Mouse (Mus musculus): ENCODE measurements around the gene Micall1.

Micall1 gene

DNA sequence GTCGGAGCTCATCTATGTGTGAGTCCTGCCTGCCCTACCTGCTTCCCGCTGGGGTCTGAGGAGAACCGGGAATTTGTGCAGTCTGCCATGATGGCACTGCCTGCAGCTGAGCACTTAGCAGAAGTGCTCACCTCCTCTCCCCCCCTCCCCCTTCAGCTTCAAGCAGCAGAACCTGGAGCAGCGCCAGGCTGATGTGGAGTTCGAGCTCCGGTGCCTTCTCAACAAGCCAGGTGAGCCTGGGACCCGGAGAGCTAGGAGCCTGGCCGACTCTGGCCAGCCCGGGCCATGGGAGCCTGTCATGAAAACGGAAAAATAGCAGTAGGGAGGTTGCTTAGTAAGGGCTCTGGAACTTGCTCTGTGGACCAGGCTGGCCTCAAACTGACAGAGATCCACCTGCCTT, 22.1 kb downstream of the Micall1 start:
- in situ Hi-C loops (cut with MboI, MseI), result no loop called here

DNA sequence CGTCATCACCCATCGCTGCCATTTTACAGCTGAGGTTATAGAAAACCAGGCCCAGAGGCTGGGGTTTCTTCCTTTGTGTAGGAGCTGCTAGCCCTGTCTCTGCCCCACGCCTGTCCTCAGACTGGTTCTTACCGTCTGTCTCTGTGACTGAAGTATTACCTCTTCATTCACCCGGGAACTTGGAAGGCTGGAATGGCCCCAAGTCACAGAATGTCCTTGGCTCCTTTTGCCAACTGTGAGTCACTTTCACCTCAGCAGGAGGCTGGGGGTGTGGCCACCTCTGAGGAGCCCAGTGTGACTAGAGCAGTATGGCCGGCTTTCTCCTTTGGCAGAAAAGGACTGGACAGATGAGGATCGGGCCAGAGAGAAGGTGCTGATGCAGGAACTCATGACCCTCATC, 22.7 kb downstream of the Micall1 start:
- in situ Hi-C loops (cut with MboI, MseI), result no loop called here

DNA sequence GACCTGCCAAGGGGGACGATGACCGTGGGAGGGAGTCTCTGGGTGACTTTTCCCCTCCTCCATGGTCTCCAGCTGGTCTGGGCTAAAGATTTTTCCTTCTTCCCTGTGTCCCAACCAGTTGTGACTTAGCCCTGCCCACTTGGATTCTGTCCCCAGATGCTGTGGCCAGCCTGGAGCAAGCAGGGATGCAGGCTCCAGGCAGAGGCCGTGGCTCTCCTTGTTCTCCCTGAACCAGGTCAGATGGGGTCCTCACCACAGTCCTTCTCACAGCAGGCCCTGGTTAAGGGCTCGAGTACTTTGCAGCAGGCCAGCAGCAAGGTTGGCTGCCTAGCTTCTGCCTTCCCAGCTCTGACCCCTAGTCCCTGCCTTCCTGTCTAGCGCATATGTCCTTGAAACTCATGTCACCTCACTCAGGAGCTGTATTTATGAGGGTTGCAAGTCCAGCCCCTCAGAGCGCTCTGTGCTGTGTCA, 24.5 kb downstream of the Micall1 start:
- in situ Hi-C loops (cut with MboI, MseI), result no loop called here

DNA sequence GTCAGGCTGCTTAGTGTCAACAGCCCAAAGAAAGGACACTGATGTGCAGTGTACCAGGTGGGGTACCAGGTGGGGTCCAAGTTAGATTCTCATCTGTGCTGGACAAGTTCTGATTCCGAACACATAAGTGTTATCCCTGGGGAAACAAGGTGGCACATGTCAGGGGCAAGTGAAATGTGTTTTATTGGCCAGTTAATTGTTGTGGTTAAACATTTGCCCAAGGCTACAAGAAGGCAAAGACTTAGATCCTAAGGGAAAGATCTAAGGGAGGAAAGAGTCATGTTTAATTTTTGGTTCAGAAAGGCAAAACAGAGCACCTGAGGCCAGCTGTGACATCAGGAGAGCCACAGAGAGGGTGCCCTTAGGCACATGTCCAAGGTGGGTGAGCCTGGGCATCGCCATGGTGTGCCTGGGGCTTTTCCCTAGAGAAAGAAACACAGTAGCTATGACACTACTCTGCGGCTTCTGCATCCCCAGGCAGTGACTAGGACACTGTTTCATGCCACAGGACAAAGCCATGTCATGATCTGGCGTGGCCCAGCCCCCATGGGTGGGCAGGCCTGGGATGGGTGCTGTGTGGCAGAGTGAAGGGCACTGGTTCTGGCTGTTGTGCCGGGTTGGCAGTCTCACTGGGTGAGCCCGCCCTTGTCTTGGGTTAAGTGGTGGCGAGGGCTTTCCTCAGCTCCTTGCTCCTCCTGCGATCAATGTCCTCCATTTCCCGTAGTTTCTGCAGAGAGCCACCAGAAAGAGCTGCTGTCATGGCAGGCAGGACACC, 26.0 kb downstream of the Micall1 start:
- in situ Hi-C loops (cut with MboI, MseI), result no loop called here

DNA sequence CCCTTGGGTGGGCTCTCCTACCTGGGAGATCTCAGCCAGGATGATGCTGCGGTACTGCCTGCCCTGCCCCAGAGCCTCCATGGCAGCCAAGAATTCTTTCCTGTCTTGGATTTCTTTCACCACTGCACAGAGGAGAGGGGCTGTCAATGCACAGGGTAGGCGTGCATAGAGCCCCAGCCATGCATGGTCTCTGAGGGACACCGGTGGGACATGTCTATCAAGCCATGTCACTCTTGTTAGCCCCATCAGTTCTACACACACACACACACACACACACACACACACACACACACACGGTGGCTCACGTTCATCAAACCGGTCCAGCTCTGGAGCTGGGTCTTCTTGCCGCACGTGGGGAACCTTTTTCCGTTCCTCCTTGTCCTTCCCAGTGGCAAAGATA, 26.6 kb downstream of the Micall1 start:
- in situ Hi-C loops (cut with MboI, MseI), result no loop called here

DNA sequence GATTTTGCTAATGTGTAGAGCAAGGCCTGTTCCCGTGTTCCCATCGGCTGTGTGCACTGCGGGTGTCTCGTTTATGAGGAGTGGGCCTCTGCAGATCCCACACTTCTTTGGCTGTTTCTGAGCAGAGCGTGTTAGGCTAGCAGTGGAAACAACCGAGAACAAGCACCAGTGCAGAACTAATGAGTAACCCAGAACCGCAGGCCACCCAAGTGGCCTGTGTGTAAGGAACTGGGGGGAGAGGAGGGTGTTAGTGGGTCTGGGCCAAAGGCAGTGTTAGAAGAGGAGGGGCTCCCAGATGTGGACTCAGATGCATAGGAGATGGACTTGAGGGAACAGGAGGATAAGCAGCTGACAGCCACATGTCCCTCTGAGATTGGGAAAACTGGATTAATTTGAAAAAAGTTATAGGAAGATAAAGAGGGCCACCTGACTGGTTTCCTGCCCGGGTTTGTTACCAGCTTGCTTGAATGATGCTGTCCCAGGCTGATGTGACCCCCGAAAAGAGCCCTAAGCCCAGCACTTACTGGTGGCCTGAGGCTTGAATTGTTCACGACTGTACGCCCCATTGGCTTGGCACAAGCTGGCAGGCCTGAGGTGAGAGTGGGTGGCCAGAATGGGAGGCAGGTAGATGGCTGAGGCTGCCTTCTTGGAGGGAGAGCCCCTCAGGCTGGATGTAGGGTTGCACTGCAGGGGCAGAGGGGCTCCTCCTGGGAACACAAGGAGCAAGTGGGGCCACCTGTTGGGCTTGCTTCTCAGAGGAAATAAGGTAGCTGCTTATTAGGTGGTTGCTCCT, 27.3 kb downstream of the Micall1 start:
- in situ Hi-C loops (cut with MboI, MseI), result no loop called here

DNA sequence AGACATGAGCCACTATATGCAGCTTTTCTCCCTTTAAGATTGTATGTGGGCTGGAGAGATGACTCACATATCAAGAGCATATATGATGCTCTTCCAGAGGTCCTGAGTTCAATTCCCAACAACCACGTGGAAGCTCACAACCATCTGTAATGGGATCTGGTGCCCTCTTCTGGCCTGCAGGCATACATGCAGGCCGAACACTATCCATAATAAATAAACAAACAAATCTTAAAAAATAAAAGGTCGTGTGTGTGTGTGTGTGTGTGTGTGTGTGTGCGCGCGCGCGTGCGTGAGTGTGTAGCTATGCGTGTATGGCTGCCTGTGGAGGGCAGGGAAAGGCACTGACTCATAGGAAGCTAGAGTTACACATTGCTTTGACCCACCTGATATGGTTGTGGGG, 30.9 kb downstream of the Micall1 start:
- in situ Hi-C loops (cut with MboI, MseI), result no loop called here

DNA sequence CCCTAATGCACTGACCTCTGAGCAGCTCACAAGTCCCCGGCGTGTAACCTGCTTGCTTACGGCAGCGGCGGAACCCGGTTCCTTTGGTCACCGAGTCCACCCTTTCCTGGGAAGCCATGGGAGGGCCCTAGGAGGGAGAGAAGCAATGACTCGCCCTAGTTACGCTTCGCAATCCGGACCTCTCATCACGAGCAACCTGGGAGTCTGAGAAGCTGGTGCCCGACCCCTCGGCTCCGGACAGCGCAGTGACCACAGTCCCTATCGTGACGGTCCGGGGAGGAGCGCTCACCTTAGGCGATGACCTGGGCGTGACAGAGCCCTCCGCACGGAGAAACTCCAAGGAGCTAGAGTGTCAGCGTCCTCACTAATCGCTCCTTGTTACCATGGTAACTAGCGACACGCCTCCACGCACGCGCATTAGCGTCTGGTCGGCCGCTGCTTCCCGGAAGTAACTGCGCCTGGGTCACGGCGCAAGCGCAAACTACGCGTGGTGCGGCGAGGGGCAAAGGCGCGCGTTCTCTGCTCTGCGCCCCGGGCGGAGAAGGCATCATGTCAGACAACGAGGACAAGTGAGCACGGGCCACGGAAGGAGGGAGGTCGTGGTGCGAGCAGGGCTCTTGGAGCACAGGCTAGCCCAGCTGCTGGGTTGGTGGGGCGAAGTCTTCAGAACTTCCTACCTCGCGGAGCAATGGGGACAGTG, 32.3 kb downstream of the Micall1 start, which contains the start of the genes Polr2f and 1700088E04Rik:
Gene Polr2f, plus strand, starts transcription at position 144 of the 700 bp plus-strand sequence.
Gene 1700088E04Rik, minus strand, starts transcription at position 388 of the 700 bp plus-strand sequence.
- in situ Hi-C loops (cut with MboI, MseI), result no loop called here

DNA sequence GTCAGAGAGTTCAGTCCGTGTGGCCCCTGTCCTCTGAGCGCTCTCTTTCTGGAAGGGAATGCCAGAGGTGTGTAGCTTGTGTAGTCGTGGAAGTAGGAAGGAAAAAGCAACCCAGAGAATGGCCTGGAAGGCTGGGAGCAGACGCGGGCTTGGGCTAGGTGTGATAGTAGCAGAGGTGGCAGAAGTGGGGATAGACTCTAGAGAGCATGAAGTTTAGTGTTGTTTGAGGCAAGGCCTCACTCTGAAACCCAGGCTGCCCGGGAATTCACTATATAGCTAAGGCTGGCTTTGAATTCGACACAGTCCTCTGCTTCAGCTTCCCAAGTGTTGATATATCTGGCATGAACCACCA, 32.8 kb downstream of the Micall1 start:
- in situ Hi-C loops (cut with MboI, MseI), result no loop called here

DNA sequence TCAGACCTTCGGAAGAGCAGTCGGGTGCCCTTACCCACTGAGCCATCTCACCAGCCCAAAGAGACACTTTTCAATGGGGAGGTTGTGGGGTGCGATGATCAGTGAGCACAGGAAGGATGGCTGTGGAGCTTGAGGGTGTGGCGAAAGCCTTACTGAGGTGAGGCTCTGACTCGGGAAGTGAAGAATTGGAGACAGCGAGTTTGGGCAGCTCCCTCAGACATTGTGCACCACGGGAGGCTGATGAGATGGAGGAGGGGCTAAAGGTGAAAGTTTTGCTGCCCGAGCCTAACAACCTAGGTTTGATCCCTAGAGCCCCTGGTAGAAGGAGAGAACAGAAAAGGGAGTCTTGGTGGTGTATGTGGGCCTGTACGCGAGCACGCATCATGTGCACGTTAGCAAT, 34.6 kb downstream of the Micall1 start:
- in situ Hi-C loops (cut with MboI, MseI), result no loop called here

DNA sequence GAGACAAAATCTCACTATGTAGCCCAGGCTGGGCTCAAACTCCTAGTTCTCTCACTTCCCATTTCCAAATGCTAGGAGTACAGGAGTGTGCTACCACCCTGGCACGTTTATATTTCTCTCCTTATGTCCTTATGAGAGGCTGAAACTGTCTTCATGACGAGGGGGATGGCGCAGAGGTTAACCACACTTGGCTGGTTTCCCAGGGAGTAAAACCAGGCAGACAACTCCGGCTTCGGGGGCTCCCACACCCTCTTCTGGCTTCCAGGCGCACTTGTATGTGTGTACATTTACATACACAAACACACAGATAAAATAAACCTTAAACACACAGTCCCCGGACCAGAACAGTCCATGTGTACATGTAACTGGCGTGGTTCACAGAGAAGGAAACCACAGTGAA, 35.3 kb downstream of the Micall1 start:
- in situ Hi-C loops (cut with MboI, MseI), result no loop called here

DNA sequence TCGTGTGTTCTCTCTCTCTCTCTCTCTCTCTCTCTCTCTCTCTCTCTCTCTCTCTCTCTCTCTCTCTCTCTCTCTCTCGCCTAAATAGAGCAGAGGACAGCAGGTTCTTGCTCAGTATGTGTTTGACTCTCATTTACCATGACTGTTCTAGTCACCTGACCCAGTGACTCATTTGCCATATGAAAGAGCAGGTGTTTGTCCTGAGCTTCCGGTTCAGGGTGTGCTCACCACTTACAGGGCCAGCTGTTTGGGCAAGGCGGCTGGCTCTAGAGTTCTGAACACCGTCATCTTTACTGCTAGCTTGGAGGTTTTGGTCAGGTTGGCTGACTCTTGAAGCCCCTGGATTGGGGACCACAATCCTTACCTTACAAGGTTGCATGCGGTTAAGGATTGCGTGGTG, 36.8 kb downstream of the Micall1 start:
- in situ Hi-C loops (cut with MboI, MseI), result no loop called here

DNA sequence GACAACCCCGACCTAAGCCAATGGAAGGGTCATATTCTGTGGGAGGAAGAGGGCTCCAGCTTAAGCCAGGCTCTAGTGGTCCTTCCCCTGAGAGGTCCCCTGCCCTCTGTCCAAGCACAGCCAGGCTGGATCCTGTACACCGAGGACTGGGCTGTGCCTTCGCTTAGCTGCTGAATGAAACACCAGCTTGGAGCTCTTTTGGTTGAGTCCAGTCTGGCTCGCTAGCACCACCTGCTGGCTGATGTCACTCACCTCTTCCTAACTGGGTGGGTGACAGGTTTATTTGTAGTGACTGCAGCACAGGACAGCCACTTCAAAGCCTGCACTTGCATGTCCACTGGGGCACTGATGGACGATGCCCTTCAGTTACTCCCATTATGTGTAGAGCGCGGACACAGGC, 39.8 kb downstream of the Micall1 start:
- in situ Hi-C loops (cut with MboI, MseI), result no loop called here

DNA sequence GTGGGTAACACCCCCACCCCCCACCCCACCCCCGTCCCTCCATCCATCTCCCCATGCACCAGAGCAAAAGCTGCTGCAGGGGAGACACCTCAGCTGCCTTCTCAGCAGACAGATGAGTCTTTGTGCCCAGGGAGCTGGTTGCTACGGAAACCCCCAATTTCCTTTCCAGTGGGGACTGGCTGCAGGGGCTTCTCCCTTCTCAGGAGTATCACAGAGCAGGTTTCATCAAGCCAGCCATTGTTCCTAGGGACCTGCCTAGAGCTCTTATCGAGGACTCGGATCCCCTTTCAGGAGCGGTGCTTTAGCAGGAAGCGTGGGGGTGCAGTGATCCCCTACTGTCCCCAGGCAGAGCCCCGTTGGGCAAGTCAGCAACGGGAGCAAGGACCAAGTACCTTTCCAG, 43.2 kb downstream of the Micall1 start:
- in situ Hi-C loops (cut with MboI, MseI), result no loop called here

DNA sequence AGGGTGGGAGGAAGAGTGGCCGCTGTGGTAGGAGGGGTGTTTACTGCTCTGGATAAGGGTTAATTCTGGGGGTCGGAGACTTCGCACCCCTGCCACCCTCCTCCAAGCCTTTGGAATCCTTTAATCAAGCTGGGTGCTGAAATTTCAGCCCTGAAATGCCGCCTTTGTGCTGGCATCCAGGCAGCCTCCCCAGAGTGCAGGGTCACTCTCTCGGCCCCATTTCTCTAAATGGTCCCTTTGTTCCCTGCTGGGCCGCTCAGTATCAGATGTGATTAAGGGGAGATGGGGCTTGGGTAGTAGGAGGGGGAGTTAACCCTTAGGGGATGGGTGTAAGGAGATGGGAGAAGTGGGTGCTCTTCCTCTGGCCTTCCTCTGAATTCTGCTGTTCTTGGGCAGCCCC, 44.0 kb downstream of the Micall1 start:
- in situ Hi-C loops (cut with MboI, MseI), result no loop called here

DNA sequence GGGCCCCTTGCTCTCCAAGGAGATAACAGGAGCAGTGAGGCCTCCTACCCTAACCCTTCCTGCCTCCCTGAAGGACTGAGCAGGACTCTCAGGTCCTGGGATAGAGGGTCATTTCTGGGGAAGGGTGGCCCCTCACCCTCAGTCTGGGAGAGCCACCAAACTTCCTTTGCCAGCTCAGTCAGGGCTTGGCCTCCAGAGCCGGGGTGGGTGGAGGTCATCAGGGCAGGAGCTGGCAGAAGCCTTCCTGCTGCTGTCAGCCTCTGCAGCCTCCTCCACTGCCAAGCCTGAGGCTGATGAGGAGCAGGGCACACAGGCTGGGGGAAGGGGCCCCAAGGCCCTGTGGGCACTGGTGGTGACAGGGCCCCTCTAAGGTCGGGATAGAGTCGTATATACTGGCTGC, 46.9 kb downstream of the Micall1 start:
- in situ Hi-C loops (cut with MboI, MseI), result no loop called here

DNA sequence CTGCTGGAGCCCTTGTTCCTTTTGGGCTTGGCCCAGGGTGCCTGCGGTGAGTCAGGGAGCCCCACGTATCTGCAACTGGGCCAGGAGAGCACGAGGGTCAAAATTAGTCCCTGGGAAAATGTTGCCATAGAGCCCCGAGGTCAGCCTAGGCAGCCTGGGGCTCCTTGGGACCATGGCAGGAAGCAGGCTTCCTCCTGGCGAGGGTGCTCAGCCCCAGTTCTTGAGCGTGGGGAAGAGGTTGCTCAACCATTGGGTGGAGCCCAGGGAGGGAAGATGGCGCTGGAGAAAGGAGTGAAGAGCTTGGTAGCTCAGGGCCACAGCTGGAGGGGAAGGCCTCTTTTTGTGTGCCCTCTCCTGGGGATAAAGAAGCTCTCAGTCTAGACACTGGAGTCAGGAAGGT, 53.6 kb downstream of the Micall1 start:
- in situ Hi-C loops (cut with MboI, MseI), result no loop called here

DNA sequence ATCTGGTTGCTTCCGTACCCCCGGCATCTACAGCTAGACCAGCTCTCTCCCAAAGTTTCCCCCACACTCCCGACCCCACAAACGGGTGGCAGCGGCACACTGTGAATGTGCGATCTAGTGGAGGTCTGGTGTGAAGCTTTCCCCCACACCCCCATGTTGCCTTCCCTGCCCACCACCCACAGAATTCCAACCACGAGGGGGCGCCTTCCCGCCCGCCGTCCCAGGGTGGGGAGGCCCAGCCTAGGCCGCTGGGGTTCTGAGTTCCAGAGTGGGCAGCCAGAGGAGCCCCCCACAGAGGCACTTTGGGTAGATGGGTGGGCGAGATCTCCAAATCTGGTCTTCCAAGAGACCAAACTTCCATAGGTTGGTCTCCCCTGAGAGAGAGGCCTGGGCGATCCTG, 54.1 kb downstream of the Micall1 start:
- in situ Hi-C loops (cut with MboI, MseI), result no loop called here

DNA sequence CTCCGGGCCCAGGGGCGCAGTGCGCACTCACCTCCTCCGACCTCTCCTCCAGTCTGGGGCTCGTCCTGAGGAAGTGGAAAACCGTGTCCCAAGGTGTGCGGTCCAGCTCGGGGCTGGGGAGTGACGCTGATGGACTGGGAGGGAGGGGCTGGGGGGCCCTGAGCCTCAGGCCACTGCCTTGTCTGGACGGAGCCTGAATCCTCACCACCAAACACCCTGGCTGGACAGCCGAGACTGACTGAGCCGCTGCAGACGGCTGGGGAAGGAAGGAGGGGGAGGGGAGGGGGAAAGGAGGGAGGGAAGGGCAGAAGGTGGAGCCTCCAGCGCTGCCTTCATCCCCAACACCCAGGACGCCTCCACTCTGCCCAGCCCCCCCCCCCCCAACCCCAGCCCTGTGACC, 55.6 kb downstream of the Micall1 start:
- in situ Hi-C loops (cut with MboI, MseI), result no loop called here

DNA sequence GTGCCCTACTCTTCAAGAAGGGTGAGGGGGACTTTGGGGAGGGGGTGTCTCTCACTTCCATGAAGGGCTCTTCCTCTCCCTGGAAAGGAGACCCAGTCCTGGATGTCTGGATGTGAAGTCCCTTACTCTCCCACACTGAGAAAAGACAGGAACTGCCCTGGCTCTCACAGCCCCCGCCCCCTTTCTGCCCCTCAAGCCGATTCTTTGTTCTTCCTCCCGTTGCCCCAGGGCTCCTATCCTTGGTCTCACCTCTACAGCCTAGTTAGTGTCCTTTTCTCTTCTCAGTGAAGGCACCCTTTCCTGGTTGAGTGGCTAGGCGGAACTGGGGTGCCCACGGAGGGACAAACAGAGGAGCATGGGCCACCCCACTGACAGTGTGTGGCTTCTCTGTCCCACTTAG, 56.4 kb downstream of the Micall1 start, which contains the start of gene Sox10:
Gene Sox10, minus strand, starts transcription at position 101 of the 400 bp plus-strand sequence.
- in situ Hi-C loops (cut with MboI, MseI), result no loop called here

DNA sequence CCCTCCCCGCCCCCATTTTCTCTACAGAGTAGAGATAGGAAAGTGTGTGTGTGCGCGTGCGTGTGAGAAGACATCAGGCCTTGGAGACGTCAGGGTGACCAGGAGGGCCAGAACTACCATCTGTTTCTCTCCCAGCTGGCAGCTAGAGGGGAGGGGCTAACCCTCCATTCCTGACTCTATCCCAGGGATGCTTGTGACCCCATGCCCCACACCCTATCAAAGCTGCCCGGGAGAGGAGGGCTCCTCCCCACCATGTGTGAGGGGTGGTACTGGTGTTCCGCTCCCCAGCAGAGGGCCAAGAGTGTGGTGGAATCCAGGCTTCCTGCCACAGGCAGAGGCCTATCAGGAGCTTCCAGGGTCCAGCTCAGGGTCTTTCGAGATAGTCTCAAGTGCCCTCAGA, 58.0 kb downstream of the Micall1 start:
- in situ Hi-C loops (cut with MboI, MseI), result no loop called here

DNA sequence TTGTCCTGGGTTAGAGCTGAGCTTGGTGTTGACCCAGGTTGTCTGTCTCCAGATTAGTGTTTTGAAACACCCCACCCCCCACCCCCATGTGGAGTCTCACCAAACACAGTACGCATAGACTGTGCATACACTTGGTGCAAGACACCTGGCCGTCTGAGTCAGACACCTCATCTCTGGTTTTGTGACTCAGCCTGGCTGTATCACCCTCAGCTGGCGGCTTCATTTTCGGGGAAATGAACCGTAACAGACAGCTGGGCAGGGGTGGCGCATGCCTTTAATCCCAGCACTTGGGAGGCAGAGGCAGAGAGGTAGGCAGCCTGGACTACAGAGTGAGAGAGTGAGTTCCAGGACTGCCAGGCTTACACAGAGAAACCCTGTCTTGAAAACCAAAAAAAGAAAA, 68.2 kb downstream of the Micall1 start:
- in situ Hi-C loops (cut with MboI, MseI), result no loop called here

All from T-helper 17 cell (primary cell).